Mouse (Mus musculus) forebrain, embryonic 16.5 days (tissue): ENCODE data around the gene Slc8a1. TPM values are rescaled to one million over a fixed set of nuclear protein-coding genes. Genes with fewer than 3 reads are reported as not detected.

Experiments used
- ATAC-seq: fragments of 200-750 bp; cut with Nextera tagmentation; 2 replicates; pipeline ENCODE4 v1.8.0; 2017; ENCODE audit warnings: mild to moderate bottlenecking, moderate library complexity
- H3K27ac ChIP-seq: fragments of 300-500 bp; sonication (generic); 2 replicates; pipeline ENCODE4 v1.5.1; 2014; ENCODE audit warnings: low read length, control low read depth
- H3K27me3 ChIP-seq: fragments of 300-500 bp; sonication (generic); replicated peaks from 2 replicates; pipeline ENCODE4 v1.6.1; 2014; ENCODE audit warnings: low read length; ENCODE audit not compliant: control insufficient read depth, insufficient read depth
- H3K36me3 ChIP-seq: fragments of 300-500 bp; sonication (generic); 2 replicates; pipeline ENCODE4 v1.6.1; 2014; ENCODE audit not compliant: control insufficient read depth, insufficient read depth
- H3K4me1 ChIP-seq: fragments of 300-500 bp; sonication (generic); replicated peaks from 2 replicates; pipeline ENCODE4 v1.6.1; 2014; ENCODE audit warnings: low read length; ENCODE audit not compliant: control insufficient read depth, insufficient read depth
- H3K4me2 ChIP-seq: fragments of 300-500 bp; sonication (generic); 2 replicates; pipeline ENCODE4 v1.6.1; 2014; ENCODE audit warnings: mild to moderate bottlenecking, low read length, control low read depth
- H3K4me3 ChIP-seq: fragments of 300-500 bp; sonication (generic); replicated peaks from 2 replicates; pipeline ENCODE4 v1.5.1; 2014; ENCODE audit warnings: mild to moderate bottlenecking, low read length, control low read depth
- H3K9ac ChIP-seq: fragments of 300-500 bp; sonication (generic); replicated peaks from 2 replicates; pipeline ENCODE4 v1.6.1; 2014; ENCODE audit warnings: low read depth, low read length, control low read depth
- H3K9me3 ChIP-seq: fragments of 300-500 bp; sonication (generic); 2 replicates; pipeline ENCODE4 v1.6.1; 2016; ENCODE audit warnings: low read length; ENCODE audit not compliant: control insufficient read depth
- WGBS: fragments of 180-500 bp; shearing (Covaris S2); extraction: QIAGEN DNeasy Blood & Tissue Kit; methylation state at CpG from one replicate; pipeline ENCODE4 v1.1.7; 2014; 5-methylcytosine and 5-hydroxymethylcytosine counted together
- polyA plus RNA-seq: library from polyadenylated mRNA; unstranded; fragments of >200 nt; fragmentation: Nextera tagmentation; extraction: Ambion mirVana; gene quantifications from 2 replicates; pipeline ENCODE4 v1.2.1, GENCODE M21; 2015

Gene Slc8a1
- polyA plus RNA-seq, 1 experiment from 2014 or later = 21.7 TPM

GRCm38 (mm10) chr17:81677450-81677849 lies 60.7 kb downstream of the Slc8a1 start:
- ATAC-seq = no peak
- WGBS = 57% methylated on average over 2 of the region's 2 CpGs
- Histone ChIP-seq H3K27me3 (peaks cover 5% of the 10 kb centered on the region), H3K9me3 (no peaks in the 10 kb centered on the region), H3K4me1 (no peaks in the 10 kb centered on the region), H3K4me3 (no peak overlapping the region), H3K9ac (no peak overlapping the region), H3K27ac (no peak overlapping the region), H3K36me3 (no peaks in the 10 kb centered on the region), H3K4me2 (no peak overlapping the region)

GRCm38 (mm10) chr17:81676203-81676602 lies 62.0 kb downstream of the Slc8a1 start:
- no peaks in the 10 kb centered on the region for H3K9me3 ChIP-seq
- H3K9ac ChIP-seq = no peak overlapping the region
- 69% methylated on average over 3 of the region's 3 CpGs for WGBS
- H3K4me2 ChIP-seq = no peak overlapping the region
- H3K27ac ChIP-seq = no peak overlapping the region
- peaks cover 10% of the 10 kb centered on the region for H3K27me3 ChIP-seq
- H3K4me1 ChIP-seq = peaks cover 1% of the 10 kb centered on the region; the same call in 1 of the 2 replicates
- ATAC-seq = no peak
- H3K4me3 ChIP-seq = no peak overlapping the region
- H3K36me3 ChIP-seq = no peaks in the 10 kb centered on the region

- Histone ChIP-seq H3K27ac (no peak overlapping the region), H3K36me3 (no peaks in the 10 kb centered on the region), H3K9me3 (no peaks in the 10 kb centered on the region), H3K4me3 (peak overlapping the region; percentile 2; the same call in 1 of the 2 replicates), H3K27me3 (peaks cover 10% of the 10 kb centered on the region), H3K4me2 (peak overlapping the region; percentile 59), H3K9ac (0 out of 2 replicates have a peak overlapping the region, but pooled peaks have one; percentile 25), H3K4me1 (peaks cover 22% of the 10 kb centered on the region)
- ATAC-seq = no peak
- WGBS = 17% methylated on average over 5 of the region's 5 CpGs
These were observed 66.9 kb downstream of the Slc8a1 start for GRCm38 (mm10) chr17:81671245-81671644.

GRCm38 (mm10) chr17:81669816-81670691 lies 68.1 kb downstream of the Slc8a1 start:
- under 1% methylated on average over 51 of the region's 84 CpGs for WGBS
- H3K27me3 ChIP-seq = peaks cover 10% of the 10 kb centered on the region
- peak overlapping the region; percentile 75 for H3K4me3 ChIP-seq
- peak overlapping the region; percentile 92 for H3K9ac ChIP-seq
- peak overlapping the region; percentile 59 for H3K4me2 ChIP-seq
- peaks cover 22% of the 10 kb centered on the region for H3K4me1 ChIP-seq
- peak overlapping the region; percentile 99 for H3K27ac ChIP-seq
- ATAC-seq = peak; percentile 84
- H3K36me3 ChIP-seq = no peaks in the 10 kb centered on the region
- no peaks in the 10 kb centered on the region for H3K9me3 ChIP-seq

- H3K9ac ChIP-seq = peak overlapping the region; percentile 92
- H3K4me2 ChIP-seq = peak overlapping the region; percentile 59
- H3K4me3 ChIP-seq = peak overlapping the region; percentile 75
- WGBS = 0% methylated on average over 22 of the region's 22 CpGs
- H3K27ac ChIP-seq = peak overlapping the region; percentile 99
- H3K9me3 ChIP-seq = no peaks in the 10 kb centered on the region
- peaks cover 22% of the 10 kb centered on the region for H3K4me1 ChIP-seq
- H3K27me3 ChIP-seq = peaks cover 10% of the 10 kb centered on the region
- peak; percentile 84 for ATAC-seq
- no peaks in the 10 kb centered on the region for H3K36me3 ChIP-seq
These were observed 68.9 kb downstream of the Slc8a1 start for GRCm38 (mm10) chr17:81669062-81669815.

- Histone ChIP-seq H3K36me3 (no peaks in the 10 kb centered on the region), H3K9ac (peak overlapping the region; percentile 92; the same call in 1 of the 2 replicates), H3K9me3 (no peaks in the 10 kb centered on the region), H3K4me3 (peak overlapping the region; percentile 75), H3K27ac (peak overlapping the region; percentile 99), H3K27me3 (peaks cover 10% of the 10 kb centered on the region), H3K4me1 (peaks cover 22% of the 10 kb centered on the region), H3K4me2 (peak overlapping the region; percentile 59)
- 0% methylated on average over 2 of the region's 2 CpGs for WGBS
- ATAC-seq = no peak
These were observed 69.7 kb downstream of the Slc8a1 start for GRCm38 (mm10) chr17:81668466-81668865.

GRCm38 (mm10) chr17:81667935-81668334 lies 70.2 kb downstream of the Slc8a1 start:
- Histone ChIP-seq H3K27me3 (peaks cover 10% of the 10 kb centered on the region), H3K27ac (peak overlapping the region; percentile 41; the same call in 1 of the 2 replicates), H3K36me3 (no peaks in the 10 kb centered on the region), H3K4me2 (peak overlapping the region; percentile 59), H3K4me1 (peaks cover 22% of the 10 kb centered on the region), H3K4me3 (peak overlapping the region; percentile 75), H3K9me3 (no peaks in the 10 kb centered on the region), H3K9ac (peak overlapping the region; percentile 40)
- no peak for ATAC-seq
- WGBS = 70% methylated on average over 2 of the region's 2 CpGs

GRCm38 (mm10) chr17:81666551-81666950 lies 71.6 kb downstream of the Slc8a1 start:
- Histone ChIP-seq H3K27me3 (0 out of 2 replicates have a peak, but pooled peaks cover 3% of the 10 kb centered on the region), H3K9ac (no peak overlapping the region), H3K36me3 (no peaks in the 10 kb centered on the region), H3K4me1 (peaks cover 22% of the 10 kb centered on the region), H3K27ac (peak overlapping the region; percentile 37; the same call in 1 of the 2 replicates), H3K9me3 (no peaks in the 10 kb centered on the region), H3K4me2 (peak overlapping the region; percentile 59), H3K4me3 (peak overlapping the region; percentile 13; the same call in 1 of the 2 replicates)
- no peak for ATAC-seq
- 37% methylated on average over 2 of the region's 2 CpGs for WGBS

GRCm38 (mm10) chr17:81664916-81665315 lies 73.3 kb downstream of the Slc8a1 start:
- H3K4me2 ChIP-seq = no peak overlapping the region
- peaks cover 13% of the 10 kb centered on the region for H3K4me1 ChIP-seq
- no peaks in the 10 kb centered on the region for H3K36me3 ChIP-seq
- no peak for ATAC-seq
- WGBS = 90% methylated on average over 4 of the region's 4 CpGs
- H3K9ac ChIP-seq = no peak overlapping the region
- no peaks in the 10 kb centered on the region for H3K27me3 ChIP-seq
- no peak overlapping the region for H3K4me3 ChIP-seq
- no peak overlapping the region for H3K27ac ChIP-seq
- no peaks in the 10 kb centered on the region for H3K9me3 ChIP-seq
